ENCODE assay signal across 15 mouse cellular contexts in genomic region chr2:16773398-16774113, GRCm38 (mm10).
A peak's percentile ranks its signal among the peaks of the same experiment; 100 is the strongest.
DNase-seq lines count a peak whose midpoint lies in the region; ATAC-seq lines count a peak whose summit lies in the region.
"Had no signal": no experiment of that assay in that cellular context is flagged by ENCODE, and none has a peak within 500 bp of the region (broad histone marks: within the 10 kb centered on the region; RNA-seq: fewer than 3 reads in every experiment).

No protein-coding gene starts in this region.

- peak; percentile 42 for DNase-seq in embryonic facial prominence, embryonic 11.5 days (ENCODE audit: low spot score)
- DNase-seq in embryonic facial prominence, embryonic 10.5 days (ENCODE audit: low spot score), result no peak
- peak; percentile 27 for DNase-seq in left cerebral cortex, postnatal 4 days
- no peak for DNase-seq in left cerebral cortex, adult 8-10 months (ENCODE audit: low spot score in 2 of 2)
- peak; percentile 41 for DNase-seq in embryo, embryonic 11.5 days (ENCODE audit: low read depth, low spot score)
- DNase-seq in c-Kit-positive CD71-positive TER-119-positive erythroid progenitor cells, embryonic 14.5 days (ENCODE audit: low spot score), result no peak
- DNase-seq: heart, adult 2 months; spleen, adult 18-20 months; thymus, adult 18-20 months had no signal

- intact Hi-C loops in left cerebral cortex, postnatal 4 days (cut with DNase I), result no loop called here

- H3K27me3 ChIP-seq in embryonic facial prominence, embryonic 11.5 days (ENCODE audit: control insufficient read depth, insufficient read depth, low read length), result no peaks in the 10 kb centered on the region
- H3K27me3 ChIP-seq in embryonic facial prominence, embryonic 10.5 days (replicated peaks; ENCODE audit: low read depth, poor library complexity, severe bottlenecking), result no peaks in the 10 kb centered on the region
- H3K27me3 ChIP-seq in limb, embryonic 15.5 days, result no peaks in the 10 kb centered on the region
- H3K27me3 ChIP-seq: embryonic facial prominence, embryonic 15.5 days; liver, embryonic 12.5 days had no signal

- no peaks in the 10 kb centered on the region for H3K9me3 ChIP-seq in embryonic facial prominence, embryonic 11.5 days (replicated peaks; ENCODE audit: control insufficient read depth, low read length)
- no peaks in the 10 kb centered on the region for H3K9me3 ChIP-seq in embryonic facial prominence, embryonic 10.5 days
- no peaks in the 10 kb centered on the region for H3K9me3 ChIP-seq in limb, embryonic 15.5 days
- H3K9me3 ChIP-seq: embryonic facial prominence, embryonic 15.5 days; G1E; liver, embryonic 12.5 days had no signal

- WGBS in embryonic facial prominence, embryonic 11.5 days, result 38% methylated on average over 1 of the region's 1 CpGs
- WGBS in embryonic facial prominence, embryonic 10.5 days, result 59% methylated on average over 1 of the region's 1 CpGs
- 12% methylated on average over 1 of the region's 1 CpGs for WGBS in limb, embryonic 15.5 days

- no peak overlapping the region for H3K27ac ChIP-seq in embryonic facial prominence, embryonic 11.5 days (replicated peaks; ENCODE audit: low read depth, low read length)
- H3K27ac ChIP-seq in embryonic facial prominence, embryonic 10.5 days (replicated peaks), result no peak overlapping the region
- H3K27ac ChIP-seq in limb, embryonic 15.5 days, result no peak overlapping the region
- H3K27ac ChIP-seq: embryonic facial prominence, embryonic 15.5 days; heart, adult 2 months; hindbrain, embryonic 14.5 days; liver, embryonic 12.5 days had no signal

- H3K36me3 ChIP-seq in embryonic facial prominence, embryonic 11.5 days (replicated peaks; ENCODE audit: control insufficient read depth, insufficient read depth, low read depth, low read length), result no peaks in the 10 kb centered on the region
- no peaks in the 10 kb centered on the region for H3K36me3 ChIP-seq in embryonic facial prominence, embryonic 10.5 days (replicated peaks)
- H3K36me3 ChIP-seq in limb, embryonic 15.5 days, result no peaks in the 10 kb centered on the region
- H3K36me3 ChIP-seq: embryonic facial prominence, embryonic 15.5 days; G1E; liver, embryonic 12.5 days had no signal

- no peak overlapping the region for H3K9ac ChIP-seq in embryonic facial prominence, embryonic 11.5 days (replicated peaks; ENCODE audit: low read length)
- H3K9ac ChIP-seq in limb, embryonic 15.5 days, result no peak overlapping the region
- H3K9ac ChIP-seq: embryonic facial prominence, embryonic 15.5 days; hindbrain, embryonic 14.5 days; liver, embryonic 12.5 days had no signal

- H3K4me3 ChIP-seq in embryonic facial prominence, embryonic 11.5 days (ENCODE audit: low read depth, low read length), result no peak overlapping the region
- no peak overlapping the region for H3K4me3 ChIP-seq in embryonic facial prominence, embryonic 10.5 days
- no peak overlapping the region for H3K4me3 ChIP-seq in limb, embryonic 15.5 days
- H3K4me3 ChIP-seq: embryonic facial prominence, embryonic 15.5 days; heart, adult 2 months; liver, embryonic 12.5 days had no signal

- no peak for ATAC-seq in embryonic facial prominence, embryonic 11.5 days (replicated peaks; ENCODE audit: insufficient number of reproducible peaks, low FRiP score, low TSS enrichment, low read depth)
- peak; percentile 71; the same call in 1 of the 2 replicates for ATAC-seq in limb, embryonic 15.5 days (ENCODE audit: insufficient number of reproducible peaks, low FRiP score, low TSS enrichment, low read depth)
- ATAC-seq in monocyte, adult 5-6 weeks (replicated peaks; ENCODE audit: insufficient number of reproducible peaks, low FRiP score, low TSS enrichment, poor library complexity, severe bottlenecking), result no peak
- ATAC-seq: liver, embryonic 12.5 days had no signal

- H3K4me1 ChIP-seq in embryonic facial prominence, embryonic 11.5 days (ENCODE audit: control insufficient read depth, insufficient read depth, low read length), result no peaks in the 10 kb centered on the region
- peaks cover 10% of the 10 kb centered on the region for H3K4me1 ChIP-seq in embryonic facial prominence, embryonic 10.5 days
- H3K4me1 ChIP-seq in limb, embryonic 15.5 days, result peaks cover 7% of the 10 kb centered on the region; the same call in 1 of the 2 replicates
- H3K4me1 ChIP-seq: embryonic facial prominence, embryonic 15.5 days; liver, embryonic 12.5 days had no signal

- H3K4me2 ChIP-seq in embryonic facial prominence, embryonic 11.5 days (ENCODE audit: low read depth, low read length), result no peak overlapping the region
- no peak overlapping the region for H3K4me2 ChIP-seq in limb, embryonic 15.5 days
- H3K4me2 ChIP-seq: embryonic facial prominence, embryonic 15.5 days; hindbrain, embryonic 14.5 days; liver, embryonic 12.5 days had no signal

Comparison
In these comparisons a context has a peak if more than half of its experiments do, and no peak if none do; other contexts are left out.
1. DNase-seq: peak in embryonic facial prominence, embryonic 11.5 days (single experiment), left cerebral cortex, postnatal 4 days (single experiment) and embryo, embryonic 11.5 days (single experiment); none in embryonic facial prominence, embryonic 10.5 days (single experiment), left cerebral cortex, adult 8-10 months (0 of 2) and c-Kit-positive CD71-positive TER-119-positive erythroid progenitor cells, embryonic 14.5 days (single experiment).